In genomic region chr13:108043431-108044221, GRCm38 (mm10) we compare ENCODE assay signal across 8 mouse cellular contexts. TPM values are rescaled to one million over a fixed set of nuclear protein-coding genes. Genes with fewer than 3 reads are reported as not detected.
DNase-seq lines count a peak whose midpoint lies in the region; TF ChIP-seq lines count a peak whose summit lies in the region.

No protein-coding gene starts in this region.

- peak overlapping the region; percentile 100 for H3K27ac ChIP-seq in kidney, adult 2 months (ENCODE audit: insufficient read depth, low read depth, low read length)

- peaks cover 13% of the 10 kb centered on the region for H3K4me1 ChIP-seq in kidney, adult 2 months (ENCODE audit: control insufficient read depth, insufficient read depth, low read length)

- under 1% methylated on average over 23 of the region's 23 CpGs for WGBS in kidney, adult 2 months

- TF ChIP-seq POLR2A in kidney, adult 2 months (IDR thresholded peaks at IDR 0.05; ENCODE audit: low read depth, low read length), result no peak

- H3K36me3 ChIP-seq in kidney, adult 2 months (ENCODE audit: control insufficient read depth, insufficient read depth, low read length), result no peaks in the 10 kb centered on the region

- DNase-seq in thymus, postnatal 0 days (ENCODE audit: low spot score), result peak; percentile 42
- no peak for DNase-seq in thymus, adult 18-20 months
- DNase-seq in cerebellum, adult 11-12 months, result peak; percentile 13
- DNase-seq in heart, adult 9 months (ENCODE audit: low spot score in 2 of 2), result peak; percentile 54 to 57
- DNase-seq in kidney, adult 2 months, result peak; percentile 80
- DNase-seq in lung, adult 18-20 months, result peak; percentile 63 to 81
- peak; percentile 18 for DNase-seq in retina, postnatal 1 day
- DNase-seq in testis, postnatal 14 days (ENCODE audit: low spot score), result no peak

- 0 out of 2 replicates have a peak, but pooled peaks have one; percentile 22 for TF ChIP-seq CTCF in kidney, adult 2 months (conservative IDR thresholded peaks at IDR 0.05; ENCODE audit: insufficient read depth, insufficient read length, low read depth, low read length)

- H3K27me3 ChIP-seq in kidney, adult 2 months (replicated peaks; ENCODE audit: control insufficient read depth, insufficient read depth, low read length), result no peaks in the 10 kb centered on the region

- H3K4me3 ChIP-seq in kidney, adult 2 months (ENCODE audit: insufficient read depth, low read depth, low read length), result peak overlapping the region; percentile 89

RNA-seq across cellular contexts. Expression of gene Smim15, which starts 0.6 kb away (rescaled TPM):
- 83.0 and 83.4 TPM in 2 replicates for polyA plus RNA-seq in thymus, postnatal 0 days (2015; fragmentation: Nextera tagmentation; extraction: Ambion mirVana)
- polyA plus RNA-seq in kidney, adult 2 months (2012; rRNA removed), result 7.9 and 12.5 TPM in 2 replicates

Comparison
In these comparisons a context has a peak if more than half of its experiments do, and no peak if none do; other contexts are left out.
1. DNase-seq: peak in thymus, postnatal 0 days (single experiment), cerebellum, adult 11-12 months (single experiment), heart, adult 9 months (2 of 2), kidney, adult 2 months (single experiment), lung, adult 18-20 months (2 of 2) and retina, postnatal 1 day (single experiment); none in thymus, adult 18-20 months (0 of 2) and testis, postnatal 14 days (single experiment).